Mouse (Mus musculus) ES-Bruce4 (cell line): ENCODE measurements at regions not wholly inside any gene's neighbourhood (a gene's known extent, or its start where the extent isn't known, plus 50 kb on each side); places are given as distances from the start of the nearest gene placed in this dataset.

Experiments used
- CTCF ChIP-seq: IDR thresholded peaks from one replicate; pipeline ENCODE4 v1.8.1; 2011; ENCODE audit warnings: low read depth, low read length
- EP300 ChIP-seq: IDR thresholded peaks from 2 replicates; pipeline ENCODE4 v1.6.1; 2011; ENCODE audit warnings: low read depth, low read length; ENCODE audit not compliant: insufficient read depth
- POLR2A ChIP-seq: IDR thresholded peaks from one replicate; pipeline ENCODE4 v1.8.1; 2011; ENCODE audit warnings: low read length; ENCODE audit not compliant: insufficient read depth

- TF ChIP-seq CTCF (no peak), EP300 (no peak; the same call in 1 of the 2 replicates), POLR2A (no peak)
Measured at GRCm38 (mm10) chr10:44699988-44700537, 171.8 kb upstream of the Prdm1 start.
